Mouse (Mus musculus) ES-Bruce4 (cell line): ENCODE data around the gene Ptch1.

Experiments
- CTCF ChIP-seq: IDR thresholded peaks from one replicate; pipeline ENCODE4 v1.8.1; 2011; ENCODE audit warnings: low read depth, low read length
- EP300 ChIP-seq: IDR thresholded peaks from 2 replicates; pipeline ENCODE4 v1.6.1; 2011; ENCODE audit warnings: low read depth, low read length; ENCODE audit not compliant: insufficient read depth
- POLR2A ChIP-seq: IDR thresholded peaks from one replicate; pipeline ENCODE4 v1.8.1; 2011; ENCODE audit warnings: low read length; ENCODE audit not compliant: insufficient read depth

- TF ChIP-seq POLR2A, result no peak
- no peak for TF ChIP-seq CTCF
- TF ChIP-seq EP300, result no peak
Observed at GRCm38 (mm10) chr13:63548571-63548970, 24.8 kb downstream of the Ptch1 start.
